Mouse (Mus musculus) C2C12 (cell line): ENCODE data around the gene Slc16a10. TPM values are rescaled to one million over a fixed set of nuclear protein-coding genes. Genes with fewer than 3 reads are reported as not detected.

Experiments
- H3K27me3 ChIP-seq: one replicate; pipeline ENCODE4 v1.6.1; 2011; ENCODE audit not compliant: control insufficient read depth, insufficient read depth, insufficient read length
- H3K36me3 ChIP-seq: one replicate; pipeline ENCODE4 v1.6.1; 2011; ENCODE audit not compliant: control insufficient read depth, insufficient read depth
- H3K4me3 ChIP-seq: one replicate; pipeline ENCODE4 v1.5.1; 2011; ENCODE audit warnings: mild to moderate bottlenecking, control low read depth; ENCODE audit not compliant: poor library complexity, insufficient read depth, severe bottlenecking
- H3K79me2 ChIP-seq: one replicate; pipeline ENCODE4 v1.6.1; 2011; ENCODE audit not compliant: control insufficient read depth, insufficient read depth
- H3K79me3 ChIP-seq: one replicate; pipeline ENCODE4 v1.6.1; 2011; ENCODE audit warnings: low read depth, control low read depth
- H3ac ChIP-seq: one replicate; pipeline ENCODE3; 2011; ENCODE audit warnings: low read depth; ENCODE audit not compliant: control insufficient read depth, insufficient read length
- CEBPB ChIP-seq: IDR thresholded peaks from one replicate; pipeline ENCODE4 v1.6.1; 2011; ENCODE audit warnings: low read depth, mild to moderate bottlenecking, control low read depth, moderate library complexity
- CTCF ChIP-seq: IDR thresholded peaks from one replicate; pipeline ENCODE4 v1.5.1; 2011; ENCODE audit not compliant: control insufficient read depth, insufficient read depth, insufficient read length
- FOSL1 ChIP-seq: IDR thresholded peaks from one replicate; pipeline ENCODE4 v1.8.0; 2011; ENCODE audit warnings: mild to moderate bottlenecking, low read length; ENCODE audit not compliant: poor library complexity, insufficient read depth, severe bottlenecking
- MAX ChIP-seq: IDR thresholded peaks from one replicate; pipeline ENCODE4 v1.6.1; 2011; ENCODE audit warnings: mild to moderate bottlenecking, control low read depth
- MYOD1 ChIP-seq: IDR thresholded peaks from one replicate; pipeline ENCODE4 v1.6.1; 2011; ENCODE audit warnings: low read depth; ENCODE audit not compliant: control insufficient read depth, insufficient read length
- MYOG ChIP-seq: IDR thresholded peaks from one replicate; pipeline ENCODE4 v1.6.1; 2011; ENCODE audit not compliant: control insufficient read depth, insufficient read length; ENCODE audit errors: extremely low read depth
- USF1 ChIP-seq: IDR thresholded peaks from one replicate; pipeline ENCODE4 v1.6.1; 2011; ENCODE audit warnings: low read depth, mild to moderate bottlenecking, control low read depth, moderate library complexity
- polyA plus RNA-seq: library from polyadenylated mRNA; unstranded; fragments of >200 nt; fragmentation: generic; extraction: Trizol; gene quantifications from one replicate; pipeline ENCODE4 v1.2.1, GENCODE M21; 2012; ENCODE audit warnings: missing spikeins

The Slc16a10 gene
- polyA plus RNA-seq, 1 experiment = 1.5 TPM

- TF ChIP-seq FOSL1 (no peak), MAX (no peak)
- H3K79me2 ChIP-seq = no peaks in the 10 kb centered on the region
- no peak overlapping the region for H3ac ChIP-seq
- no peak overlapping the region for H3K4me3 ChIP-seq
- no peaks in the 10 kb centered on the region for H3K79me3 ChIP-seq
- H3K36me3 ChIP-seq = no peaks in the 10 kb centered on the region
- no peaks in the 10 kb centered on the region for H3K27me3 ChIP-seq
Observed at GRCm38 (mm10) chr10:40135807-40136778, 6.0 kb downstream of the Slc16a10 start.

- H3ac ChIP-seq = no peak overlapping the region
- no peaks in the 10 kb centered on the region for H3K79me2 ChIP-seq
- no peaks in the 10 kb centered on the region for H3K36me3 ChIP-seq
- no peaks in the 10 kb centered on the region for H3K27me3 ChIP-seq
- no peak overlapping the region for H3K4me3 ChIP-seq
- no peaks in the 10 kb centered on the region for H3K79me3 ChIP-seq
- TF ChIP-seq CEBPB (no peak), MYOG (no peak), CTCF (no peak), MYOD1 (no peak), MAX (no peak), FOSL1 (no peak)
Observed at GRCm38 (mm10) chr10:40134906-40135305, 7.2 kb downstream of the Slc16a10 start.

GRCm38 (mm10) chr10:40133636-40134035 is 8.4 kb downstream of the Slc16a10 start:
- Histone ChIP-seq H3K27me3 (no peaks in the 10 kb centered on the region), H3K4me3 (no peak overlapping the region), H3K36me3 (no peaks in the 10 kb centered on the region), H3K79me2 (no peaks in the 10 kb centered on the region), H3K79me3 (no peaks in the 10 kb centered on the region), H3ac (no peak overlapping the region)
- TF ChIP-seq MYOG (no peak), CEBPB (no peak), MAX (no peak), CTCF (no peak), MYOD1 (no peak)

- Histone ChIP-seq H3ac (no peak overlapping the region), H3K79me3 (no peaks in the 10 kb centered on the region), H3K36me3 (no peaks in the 10 kb centered on the region), H3K27me3 (no peaks in the 10 kb centered on the region), H3K79me2 (no peaks in the 10 kb centered on the region), H3K4me3 (no peak overlapping the region)
- TF ChIP-seq MYOD1 (no peak), MYOG (no peak), CEBPB (no peak), FOSL1 (no peak), USF1 (no peak), MAX (no peak), CTCF (no peak)
Observed at GRCm38 (mm10) chr10:40131690-40132418, 10.2 kb downstream of the Slc16a10 start.

- Histone ChIP-seq H3K36me3 (no peaks in the 10 kb centered on the region), H3K79me3 (no peaks in the 10 kb centered on the region), H3K27me3 (no peaks in the 10 kb centered on the region), H3K79me2 (no peaks in the 10 kb centered on the region), H3ac (no peak overlapping the region), H3K4me3 (no peak overlapping the region)
- TF ChIP-seq CTCF (no peak), MAX (no peak), USF1 (no peak)
Observed at GRCm38 (mm10) chr10:40130126-40130525, 11.9 kb downstream of the Slc16a10 start.

- H3K79me3 ChIP-seq = no peaks in the 10 kb centered on the region
- no peaks in the 10 kb centered on the region for H3K27me3 ChIP-seq
- H3K36me3 ChIP-seq = no peaks in the 10 kb centered on the region
- no peak overlapping the region for H3ac ChIP-seq
- H3K4me3 ChIP-seq = no peak overlapping the region
- H3K79me2 ChIP-seq = no peaks in the 10 kb centered on the region
- no peak for TF ChIP-seq CTCF
Observed at GRCm38 (mm10) chr10:40129134-40129533, 12.9 kb downstream of the Slc16a10 start.
